Mouse (Mus musculus): Measurements from ENCODE around the gene Dctn1.

Dctn1 gene

DNA sequence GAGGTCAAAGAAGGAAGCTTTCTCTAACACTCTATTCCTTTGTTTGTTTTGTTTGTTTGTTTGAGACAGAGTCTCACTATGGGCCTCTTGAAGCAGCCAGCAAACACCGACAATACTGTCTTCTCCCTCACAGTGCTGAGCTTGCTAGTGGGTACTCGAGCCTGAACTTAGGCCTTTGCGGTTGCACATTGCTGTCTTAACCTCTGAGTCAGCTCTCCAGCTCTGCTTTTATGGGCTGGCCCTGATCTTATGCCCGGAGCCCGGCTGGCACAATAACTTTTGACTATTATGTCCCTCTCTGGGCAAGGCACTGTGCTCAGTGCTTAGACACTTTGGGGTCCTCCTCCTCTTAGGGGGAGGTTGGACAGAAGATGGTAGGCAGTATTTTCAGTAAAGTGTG lies 4.2 kb downstream of the Dctn1 start:
- DNase-seq (ENCODE audit: low spot score): no peak

GRCm38 (mm10) chr6:83171063-83171462 lies 5.3 kb downstream of the Dctn1 start:
- no peak for DNase-seq (ENCODE audit: low spot score)

- no peak for DNase-seq (ENCODE audit: low spot score)
These were observed 6.7 kb downstream of the Dctn1 start for GRCm38 (mm10) chr6:83172240-83172920.

- DNase-seq (ENCODE audit: low spot score): no peak
These were observed 10.3 kb downstream of the Dctn1 start for GRCm38 (mm10) chr6:83175996-83176395.

GRCm38 (mm10) chr6:83179390-83180117 lies 13.8 kb downstream of the Dctn1 start:
- no peak for DNase-seq (ENCODE audit: low spot score)

DNA sequence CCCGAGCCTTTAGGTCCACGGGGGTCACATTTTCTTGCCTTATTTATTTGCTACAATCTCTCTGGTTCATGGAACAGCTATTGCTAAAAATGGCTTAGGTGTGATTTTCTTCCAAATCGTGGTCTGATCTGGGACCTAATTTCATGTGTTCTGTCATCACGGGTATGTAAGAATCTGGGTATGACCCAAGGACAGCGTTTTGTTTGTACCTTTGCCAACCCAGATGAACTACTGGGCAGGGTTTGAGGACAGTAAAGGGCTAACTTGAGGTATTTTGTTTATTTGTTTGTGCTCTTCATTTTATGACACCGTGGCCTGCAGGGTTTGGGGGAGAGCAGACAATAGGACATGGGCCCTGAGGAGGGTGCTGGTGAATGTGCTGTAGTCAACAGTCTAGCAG lies 14.9 kb downstream of the Dctn1 start:
- no peak for DNase-seq (ENCODE audit: low spot score)

GRCm38 (mm10) chr6:83184858-83185435 lies 19.2 kb downstream of the Dctn1 start:
- DNase-seq (ENCODE audit: low spot score): no peak

DNA sequence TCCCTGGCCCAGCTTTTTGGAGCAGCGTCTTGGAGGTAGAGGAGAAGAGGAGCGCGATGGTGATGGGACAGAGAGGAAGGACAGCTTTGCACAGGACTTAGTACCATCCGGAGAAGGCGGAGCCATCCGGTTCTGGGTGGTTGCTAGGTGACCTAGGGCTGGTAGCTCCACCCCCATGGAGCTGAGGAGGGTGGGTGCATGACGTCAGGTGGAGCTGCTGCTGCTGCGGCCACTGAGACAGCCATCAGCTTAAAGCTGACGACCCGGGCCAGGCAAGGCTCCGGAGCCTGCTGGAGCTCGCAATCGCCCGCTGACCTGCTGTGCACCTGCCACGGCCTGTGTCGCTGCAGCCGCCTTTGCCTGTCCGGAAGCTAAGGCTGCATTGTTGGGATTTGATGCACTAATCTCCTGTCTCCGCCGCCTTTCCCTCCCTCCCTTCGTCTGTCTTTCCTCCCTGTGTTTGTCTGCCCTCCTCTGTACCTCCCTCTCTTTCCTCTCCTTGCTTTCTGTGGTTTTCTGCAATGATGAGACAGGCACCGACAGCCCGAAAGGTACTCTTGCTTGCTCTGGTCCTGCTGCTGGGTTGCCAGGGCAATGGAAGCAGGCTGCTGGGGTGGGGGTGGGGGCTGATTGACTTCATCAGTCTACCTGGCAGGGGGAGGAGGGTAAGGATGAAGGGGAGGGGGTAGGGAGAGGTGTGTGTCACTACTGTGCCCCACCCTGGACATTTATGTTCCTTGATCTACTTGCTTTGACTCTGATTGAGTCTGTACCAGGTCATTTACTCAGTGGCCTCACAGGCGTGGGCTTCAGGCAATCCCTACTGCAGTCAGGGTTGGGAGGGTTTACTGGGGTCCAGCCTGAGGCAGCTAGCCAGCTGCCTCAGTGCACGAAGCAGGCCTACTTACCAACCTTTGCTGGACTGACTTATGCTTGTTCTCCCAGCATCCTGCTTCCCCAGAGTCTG lies 20.5 kb downstream of the Dctn1 start:
- peak; percentile 71 for DNase-seq (ENCODE audit: low spot score)

DNA sequence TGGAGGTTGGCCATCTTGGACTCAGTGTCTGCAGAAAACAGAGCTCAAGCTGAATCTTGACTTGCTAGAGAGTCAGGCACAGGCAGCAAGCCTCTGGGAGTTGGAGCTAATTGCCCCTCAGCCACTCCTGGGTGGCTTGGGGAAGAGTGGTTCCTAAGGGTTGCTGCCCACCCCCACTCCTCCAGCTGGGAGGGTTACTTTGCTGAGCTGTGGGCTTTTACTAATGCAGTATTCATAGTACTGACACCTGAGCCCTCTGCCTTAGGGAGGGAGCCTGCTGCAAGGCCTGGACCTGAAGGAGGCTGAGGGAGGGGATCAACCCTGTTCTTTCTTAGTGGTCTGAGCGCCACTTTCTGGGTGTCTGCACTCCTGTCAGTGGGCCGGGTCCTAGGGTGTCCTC lies 21.2 kb downstream of the Dctn1 start:
- no peak for DNase-seq (ENCODE audit: low spot score)

- DNase-seq (ENCODE audit: low spot score): no peak
These were observed 27.9 kb downstream of the Dctn1 start for GRCm38 (mm10) chr6:83193571-83193970.

- no peak for DNase-seq (ENCODE audit: low spot score)
These were observed 31.8 kb downstream of the Dctn1 start for GRCm38 (mm10) chr6:83197345-83198004.

DNA sequence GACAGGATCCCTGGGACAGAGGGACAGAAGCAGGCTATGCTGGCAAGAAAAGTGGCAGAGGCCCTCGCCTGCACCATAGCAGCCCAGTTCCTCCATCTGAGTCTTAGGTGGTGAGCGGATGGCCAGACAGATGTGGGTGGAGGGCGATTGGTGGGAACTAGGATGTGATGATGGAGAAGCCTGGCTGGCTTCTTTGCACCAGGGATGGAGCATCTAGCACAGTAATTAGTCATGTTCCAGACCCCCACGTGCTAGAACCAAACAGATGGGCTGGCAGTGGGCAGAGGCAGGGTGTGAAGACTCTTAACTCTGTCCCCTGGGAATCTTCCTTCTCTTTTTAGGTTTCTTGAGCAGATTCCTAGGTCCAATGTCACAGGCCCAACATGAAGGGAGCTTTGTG lies 37.6 kb downstream of the Dctn1 start:
- DNase-seq (ENCODE audit: low spot score): no peak

- no peak for DNase-seq (ENCODE audit: low spot score)
These were observed 40.1 kb downstream of the Dctn1 start for GRCm38 (mm10) chr6:83205851-83206250.

- DNase-seq (ENCODE audit: low spot score): no peak
These were observed 40.6 kb downstream of the Dctn1 start for GRCm38 (mm10) chr6:83206321-83206720.

- no peak for DNase-seq (ENCODE audit: low spot score)
These were observed 41.8 kb downstream of the Dctn1 start for GRCm38 (mm10) chr6:83207361-83208049.

DNA sequence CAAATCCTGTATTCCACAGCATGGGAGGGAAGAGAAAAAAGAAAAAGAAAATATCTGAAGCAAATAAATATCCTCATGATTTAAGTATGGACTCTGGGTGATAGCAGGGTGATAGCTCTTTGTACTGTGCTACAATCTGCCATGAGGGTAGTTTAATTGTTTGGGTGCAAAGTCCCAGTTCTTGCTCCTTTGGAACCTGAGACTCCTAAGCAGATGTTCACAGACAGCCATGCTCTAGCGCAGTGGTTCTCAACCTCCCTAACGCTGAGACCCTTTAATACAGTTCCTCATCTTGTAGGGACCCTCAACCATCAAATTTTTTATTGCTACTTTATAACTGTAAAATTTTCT lies 42.3 kb downstream of the Dctn1 start:
- DNase-seq (ENCODE audit: low spot score): no peak

DNA sequence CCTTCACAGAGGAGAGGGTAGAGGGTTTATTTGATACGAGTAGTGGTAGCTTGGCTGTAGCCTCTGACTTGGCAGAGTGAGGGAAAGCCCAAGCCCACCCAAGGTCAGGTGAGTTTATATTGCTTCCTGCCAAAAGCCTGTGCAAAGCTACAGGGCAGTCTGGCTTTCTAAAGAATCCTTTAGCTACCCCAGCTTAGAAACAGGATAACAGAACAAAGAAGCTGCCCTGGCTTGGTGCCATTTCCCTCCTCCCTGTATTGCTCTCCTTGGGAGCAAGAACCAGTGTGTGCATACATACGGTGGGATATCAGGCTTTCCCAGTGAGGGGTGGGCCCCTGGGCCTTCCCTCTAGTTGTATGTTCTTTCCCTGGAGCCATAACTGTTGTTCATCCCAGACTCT lies 44.8 kb downstream of the Dctn1 start:
- no peak for DNase-seq (ENCODE audit: low spot score)

DNA sequence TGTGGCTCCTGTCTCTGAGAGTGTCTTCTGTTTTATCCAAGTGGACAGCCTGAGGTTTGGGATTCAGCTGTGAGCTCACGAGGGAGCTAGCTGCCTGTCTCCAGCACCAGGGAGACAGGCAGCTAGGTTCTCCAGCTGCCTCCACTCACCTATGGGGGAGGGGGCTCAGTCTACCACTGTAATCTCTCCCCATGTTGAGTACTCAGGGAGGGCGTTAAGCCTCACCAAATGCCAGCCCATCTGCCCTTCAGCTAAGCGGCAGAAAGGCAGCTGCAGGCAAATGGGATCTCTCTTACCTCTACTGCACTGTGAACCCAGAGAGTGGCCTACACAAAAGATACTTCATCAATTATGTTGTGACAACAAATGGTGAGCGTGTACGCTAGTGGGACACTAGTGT lies 45.8 kb downstream of the Dctn1 start:
- no peak for DNase-seq (ENCODE audit: low spot score)

- DNase-seq (ENCODE audit: low spot score): peak; percentile 43
These were observed 49.4 kb downstream of the Dctn1 start for GRCm38 (mm10) chr6:83215002-83215666.

DNA sequence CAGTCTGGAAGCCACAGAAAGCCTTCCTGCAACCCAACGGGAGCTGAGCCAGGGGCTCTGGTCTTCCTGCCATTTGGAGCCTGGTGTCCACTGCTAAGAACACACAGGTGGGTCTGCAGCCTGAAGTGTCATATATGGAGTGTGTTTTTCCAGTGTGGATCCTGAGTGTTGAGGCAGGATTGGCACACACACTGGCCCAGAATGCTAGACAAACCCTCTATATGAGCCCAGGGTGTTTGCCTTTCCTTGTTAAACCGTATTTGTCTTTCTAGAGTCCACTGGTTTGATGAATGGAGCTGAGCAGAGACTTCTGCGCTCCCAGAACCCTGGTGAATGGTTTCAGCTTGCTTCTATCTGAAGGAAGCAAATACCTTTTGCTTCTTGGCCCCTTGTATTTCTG lies 54.1 kb downstream of the Dctn1 start, which contains the start of gene Slc4a5:
TSS of gene Slc4a5 (plus strand) at position 15 of the 400 bp plus-strand sequence.
- no peak for DNase-seq (ENCODE audit: low spot score)

DNA sequence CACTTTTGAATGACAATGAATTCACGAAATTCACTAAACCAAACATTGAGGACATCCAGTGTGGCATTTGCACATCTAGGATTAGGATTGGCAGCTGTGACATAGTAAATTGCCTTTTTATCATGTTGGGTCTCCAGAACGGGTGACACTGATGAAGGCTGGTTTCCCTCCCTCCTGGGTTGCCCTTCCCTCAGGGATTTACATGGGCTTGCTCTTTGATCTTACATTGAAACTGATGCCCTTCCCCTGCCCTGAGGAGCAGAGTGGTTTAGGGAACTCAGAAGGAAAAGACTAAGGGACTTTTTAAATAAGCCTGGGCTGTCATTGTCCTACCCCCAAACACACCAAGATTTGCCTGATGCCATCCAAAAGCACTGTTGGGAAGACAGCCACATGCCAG lies 65.8 kb downstream of the Dctn1 start:
- DNase-seq (ENCODE audit: low spot score): no peak

All from layer of hippocampus, adult 9-10 months (tissue).